Mouse (Mus musculus) MEL (cell line): ENCODE measurements around the gene Rdh13. TPM values are rescaled to one million over a fixed set of nuclear protein-coding genes. Genes with fewer than 3 reads are reported as not detected.

ENCODE experiments used
- DNase-seq: peaks from one replicate; pipeline ENCODE4 v3.0.0; 2011; ENCODE audit warnings: low read depth, low spot score
- H3K27ac ChIP-seq: 2 replicates; pipeline ENCODE4 v1.5.1; 2012; ENCODE audit warnings: low read depth, mild to moderate bottlenecking, control low read depth, low read length, moderate library complexity; ENCODE audit not compliant: control insufficient read depth
- H3K27me3 ChIP-seq, 2 experiments: fragments of 150-350 bp in 1 of 2; sonication (generic) in 1 of 2; 2 replicates each; pipeline ENCODE4 v1.6.1; 2012; ENCODE audit warnings: low read length in 2 of 2, mild to moderate bottlenecking in 2 of 2, improper control_type of control experiment in 1 of 2, moderate library complexity in 1 of 2; ENCODE audit not compliant: insufficient read depth in 2 of 2, control insufficient read depth in 1 of 2
- H3K36me3 ChIP-seq, 2 experiments: 2 replicates each; pipeline ENCODE4 v1.6.1; 2012 to 2014; ENCODE audit warnings: low read length in 2 of 2, improper control_type of control experiment in 1 of 2, inconsistent platforms in 1 of 2, mild to moderate bottlenecking in 1 of 2; ENCODE audit not compliant: insufficient read depth in 2 of 2, control insufficient read depth in 1 of 2
- H3K4me1 ChIP-seq, 2 experiments: fragments of 150-350 bp in 1 of 2; sonication (generic) in 1 of 2; 2 replicates each; pipeline ENCODE4 v1.6.1; 2012; ENCODE audit warnings: low read length in 2 of 2, improper control_type of control experiment in 1 of 2, mild to moderate bottlenecking in 1 of 2; ENCODE audit not compliant: insufficient read depth in 2 of 2, control insufficient read depth in 1 of 2
- H3K4me3 ChIP-seq, 2 experiments: fragments of 150-350 bp in 1 of 2; sonication (generic) in 1 of 2; 2 replicates each; pipeline ENCODE4 v1.5.1; 2012; ENCODE audit warnings: low read depth in 2 of 2, low read length in 2 of 2, mild to moderate bottlenecking in 2 of 2, moderate library complexity in 2 of 2, control low read depth in 1 of 2, improper control_type of control experiment in 1 of 2; ENCODE audit not compliant: control insufficient read depth in 1 of 2, insufficient read depth in 1 of 2
- H3K79me2 ChIP-seq: 2 replicates; pipeline ENCODE4 v1.6.1; 2012; ENCODE audit warnings: mild to moderate bottlenecking, low read length, moderate library complexity; ENCODE audit not compliant: control insufficient read depth, poor library complexity, insufficient read depth
- H3K9ac ChIP-seq: 2 replicates; pipeline ENCODE4 v1.6.1; 2012; ENCODE audit warnings: low read depth, mild to moderate bottlenecking, control low read depth, low read length, moderate library complexity; ENCODE audit not compliant: control insufficient read depth, poor library complexity, severe bottlenecking
- H3K9me3 ChIP-seq: fragments of 150-350 bp; sonication (generic); replicated peaks from 2 replicates; pipeline ENCODE4 v1.6.1; 2012; ENCODE audit warnings: mild to moderate bottlenecking, low read length, improper control_type of control experiment, moderate library complexity; ENCODE audit not compliant: insufficient read depth
- CHD1 ChIP-seq: IDR thresholded peaks from 2 replicates; pipeline ENCODE4 v1.6.1; 2012; ENCODE audit warnings: low read depth, mild to moderate bottlenecking, inconsistent platforms, low read length, improper control_type of control experiment
- CTCF ChIP-seq, 3 experiments: IDR thresholded peaks in 2 of 3; conservative IDR thresholded peaks in 1 of 3; 2 replicates each; pipeline ENCODE4 v1.5.1; 2011 to 2012; ENCODE audit warnings: low read length in 3 of 3, low read depth in 2 of 3, mild to moderate bottlenecking in 2 of 3, improper control_type of control experiment in 1 of 3, inconsistent platforms in 1 of 3, mixed read lengths in 1 of 3, moderate library complexity in 1 of 3; ENCODE audit not compliant: control insufficient read depth in 1 of 3, insufficient read depth in 1 of 3, poor library complexity in 1 of 3, severe bottlenecking in 1 of 3
- ETS1 ChIP-seq: IDR thresholded peaks from 2 replicates; pipeline ENCODE4 v1.6.1; 2012; ENCODE audit warnings: low read depth, mild to moderate bottlenecking, inconsistent platforms, low read length, improper control_type of control experiment, moderate library complexity
- GABPA ChIP-seq: IDR thresholded peaks from 2 replicates; pipeline ENCODE4 v1.6.1; 2012; ENCODE audit warnings: low read depth, mild to moderate bottlenecking, inconsistent platforms, low read length, improper control_type of control experiment, moderate library complexity
- KAT2A ChIP-seq: conservative IDR thresholded peaks from 2 replicates; pipeline ENCODE4 v1.6.1; 2012; ENCODE audit warnings: low read depth, low read length, improper control_type of control experiment, inconsistent platforms
- MAFK ChIP-seq: IDR thresholded peaks from 2 replicates; pipeline ENCODE4 v1.6.1; 2011; ENCODE audit warnings: low read depth, mild to moderate bottlenecking, low read length, improper control_type of control experiment, borderline replicate concordance
- MAX ChIP-seq: IDR thresholded peaks from 2 replicates; pipeline ENCODE4 v1.6.1; 2011; ENCODE audit warnings: low read length, improper control_type of control experiment
- MAZ ChIP-seq: IDR thresholded peaks from 2 replicates; pipeline ENCODE4 v1.6.1; 2012; ENCODE audit warnings: low read depth, mild to moderate bottlenecking, inconsistent platforms, low read length, improper control_type of control experiment
- MEF2A ChIP-seq: IDR thresholded peaks from 2 replicates; pipeline ENCODE4 v1.6.1; 2014; ENCODE audit warnings: low read depth, mild to moderate bottlenecking, inconsistent platforms, low read length, improper control_type of control experiment; ENCODE audit not compliant: poor library complexity, insufficient replicate concordance, severe bottlenecking; ENCODE audit errors: extremely low read depth
- MYB ChIP-seq: IDR thresholded peaks from 2 replicates; pipeline ENCODE4 v1.6.1; 2011; ENCODE audit warnings: mild to moderate bottlenecking, low read depth, low read length, improper control_type of control experiment
- MYC ChIP-seq: IDR thresholded peaks from 2 replicates; pipeline ENCODE4 v1.6.1; 2011; ENCODE audit warnings: low read depth, mild to moderate bottlenecking, low read length, improper control_type of control experiment, moderate library complexity
- POLR2AphosphoS5 ChIP-seq: IDR thresholded peaks from 2 replicates; pipeline ENCODE4 v1.6.1; 2012; ENCODE audit warnings: low read depth, borderline replicate concordance, mild to moderate bottlenecking, inconsistent platforms, low read length, moderate library complexity, mixed read lengths
- RAD21 ChIP-seq: IDR thresholded peaks from 2 replicates; pipeline ENCODE4 v1.6.1; 2011; ENCODE audit warnings: mild to moderate bottlenecking, low read depth, low read length, improper control_type of control experiment
- SMC3 ChIP-seq: IDR thresholded peaks from 2 replicates; pipeline ENCODE4 v1.6.1; 2011; ENCODE audit warnings: low read depth, low read length, improper control_type of control experiment
- TBP ChIP-seq: IDR thresholded peaks from 2 replicates; pipeline ENCODE4 v1.8.0; 2011; ENCODE audit warnings: low read depth, low read length, improper control_type of control experiment
- UBTF ChIP-seq: IDR thresholded peaks from 2 replicates; pipeline ENCODE4 v1.6.1; 2012; ENCODE audit warnings: low read depth, mild to moderate bottlenecking, inconsistent platforms, low read length, improper control_type of control experiment, moderate library complexity, borderline replicate concordance; ENCODE audit not compliant: insufficient read depth
- USF1 ChIP-seq: IDR thresholded peaks from 2 replicates; pipeline ENCODE4 v1.6.1; 2014; ENCODE audit warnings: low read depth, mild to moderate bottlenecking, inconsistent platforms, low read length, improper control_type of control experiment, moderate library complexity
- USF2 ChIP-seq, 2 experiments: IDR thresholded peaks; 2 replicates each; pipeline ENCODE4 v1.6.1; 2011 to 2012; ENCODE audit warnings: improper control_type of control experiment in 2 of 2, low read length in 2 of 2, borderline replicate concordance in 1 of 2, inconsistent platforms in 1 of 2, low read depth in 1 of 2, mild to moderate bottlenecking in 1 of 2; ENCODE audit not compliant: insufficient read depth in 1 of 2
- ZKSCAN1 ChIP-seq: IDR thresholded peaks from 2 replicates; pipeline ENCODE4 v1.6.1; 2012; ENCODE audit warnings: low read depth, mild to moderate bottlenecking, inconsistent platforms, low read length, improper control_type of control experiment, moderate library complexity
- ZMIZ1 ChIP-seq: IDR thresholded peaks from 2 replicates; pipeline ENCODE4 v1.6.1; 2012; ENCODE audit warnings: low read depth, mild to moderate bottlenecking, inconsistent platforms, low read length, improper control_type of control experiment, moderate library complexity
- ZNF384 ChIP-seq: IDR thresholded peaks from 2 replicates; pipeline ENCODE4 v1.6.1; 2012; ENCODE audit warnings: low read depth, mild to moderate bottlenecking, inconsistent platforms, low read length, improper control_type of control experiment
- polyA plus RNA-seq, 2 experiments: library from polyadenylated mRNA; stranded (reverse) in 1 of 2; unstranded in 1 of 2; fragments of >175 nt in 1 of 2; fragments of >200 nt in 1 of 2; gene quantifications; 2 replicates each; pipeline versions ENCODE4 v1.2.1 to v1.2.4; 2012; ENCODE audit warnings: low replicate concordance in 2 of 2, low read depth in 1 of 2; ENCODE audit not compliant: insufficient read length in 2 of 2, insufficient read depth in 1 of 2, missing spikeins in 1 of 2
- total RNA-seq: library from RNA; depleted of rRNA; stranded (reverse); fragments of 300-350 nt; gene quantifications from 2 replicates; pipeline ENCODE4 v1.2.3, GENCODE M21; 2012

The Rdh13 gene
- total and polyA plus RNA-seq, 3 experiments, result 24.0 to 46.4 TPM; not detected in 1

DNA sequence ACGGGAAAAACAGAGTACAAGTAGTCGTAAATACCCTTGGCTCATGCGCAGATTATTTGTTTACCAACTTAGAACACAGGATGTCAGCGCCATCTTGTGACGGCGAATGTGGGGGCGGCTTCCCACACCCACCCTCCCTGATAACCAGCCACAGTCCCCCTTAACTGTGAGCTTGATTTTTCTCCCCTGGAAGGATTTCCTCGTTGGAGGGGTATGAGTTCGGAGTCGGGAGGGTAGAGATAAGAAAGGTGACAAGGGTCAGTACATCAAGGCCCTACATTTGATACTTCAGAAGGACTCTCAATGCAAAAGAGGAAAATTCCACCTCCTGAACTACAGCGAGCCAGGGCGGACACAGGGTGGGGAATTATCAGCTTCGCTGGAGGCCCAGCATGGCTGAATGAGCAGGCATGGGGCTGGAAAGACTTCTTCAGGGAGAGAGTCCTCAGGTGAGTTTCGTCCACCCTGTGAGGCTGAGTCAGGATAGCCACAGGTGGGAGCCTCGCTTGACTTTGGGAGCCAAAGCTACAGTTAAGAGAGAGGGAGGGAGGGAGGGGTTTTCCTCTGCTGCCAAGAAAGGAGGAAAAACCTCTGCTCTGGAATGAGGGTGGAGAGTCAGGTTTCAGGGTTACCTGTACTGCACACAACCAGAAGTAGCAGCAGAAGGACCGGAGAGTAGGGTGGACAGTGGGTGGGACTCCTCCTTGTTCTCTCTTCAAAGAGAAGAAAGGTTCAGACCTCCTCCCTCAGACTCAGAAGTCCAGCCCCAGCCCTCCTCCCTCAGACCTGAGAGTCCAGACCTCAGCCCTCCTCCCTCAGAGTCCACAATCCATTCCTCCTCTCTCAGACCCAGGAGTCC, 15.4 kb upstream of the Rdh13 start, which contains the start of gene Eps8l1:
Eps8l1 (plus strand) TSS at position 99 of the 859 bp plus-strand sequence.
- H3K27me3 ChIP-seq, result no peaks in the 10 kb centered on the region
- peak; percentile 32 for DNase-seq
- H3K36me3 ChIP-seq, result no peaks in the 10 kb centered on the region
- no peak for TF ChIP-seq ZNF384
- no peak for TF ChIP-seq MYC
- no peak for TF ChIP-seq MEF2A
- no peak for TF ChIP-seq ZMIZ1
- TF ChIP-seq CHD1, result no peak
- no peak for TF ChIP-seq TBP
- TF ChIP-seq ETS1, result no peak
- no peak for TF ChIP-seq POLR2AphosphoS5
- peaks cover 0 to 5% of the 10 kb centered on the region in 2 experiments; a peak in 2 of 4 replicates for H3K4me1 ChIP-seq
- no peak within 1 kb of the TSS for H3K9ac ChIP-seq
- no peak within 1 kb of the TSS for H3K4me3 ChIP-seq
- H3K9me3 ChIP-seq, result no peaks in the 10 kb centered on the region
- H3K79me2 ChIP-seq, result no peaks in the 10 kb centered on the region
- H3K27ac ChIP-seq, result no peak within 1 kb of the TSS

DNA sequence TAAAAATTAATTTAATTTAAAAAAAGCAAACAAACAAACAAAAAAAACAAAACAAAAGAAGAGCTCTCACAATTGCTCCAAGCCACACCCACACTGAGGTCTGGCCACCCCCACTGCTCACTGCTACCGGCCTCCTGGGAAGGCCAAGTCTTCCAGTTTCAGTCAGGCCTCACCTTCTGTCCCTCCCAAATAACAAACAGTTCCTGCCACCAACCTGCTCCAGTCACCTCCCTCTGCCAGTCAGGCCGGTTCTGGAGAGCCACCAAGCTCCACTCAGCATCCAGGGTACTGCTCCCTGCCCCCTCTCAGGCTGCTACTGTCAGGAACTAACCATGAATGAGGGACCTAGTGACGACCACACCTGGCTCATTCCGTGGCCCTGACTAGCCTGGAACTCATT, 7.2 kb upstream of the Rdh13 start:
- H3K4me3 ChIP-seq, result no peak overlapping the region
- no peak for DNase-seq
- H3K79me2 ChIP-seq, result no peaks in the 10 kb centered on the region
- H3K9ac ChIP-seq, result no peak overlapping the region
- TF ChIP-seq MAFK (no peak), ZKSCAN1 (no peak), USF2 (IDR thresholded peaks at IDR 0.05; ENCODE audit: borderline replicate concordance in 1 of 2, insufficient read depth in 1 of 2, low read depth in 1 of 2, low read length in 2 of 2) (no peak), KAT2A (no peak), MAX (no peak), UBTF (no peak), GABPA (no peak), MYB (no peak), USF1 (no peak), RAD21 (no peak), ZNF384 (no peak), TBP (no peak), ETS1 (no peak), MAZ (no peak), SMC3 (no peak), CTCF (IDR thresholded peaks at IDR 0.05 in 2 of 3, conservative IDR thresholded peaks at IDR 0.05 in 1 of 3; ENCODE audit: control insufficient read depth in 1 of 3, insufficient read depth in 1 of 3, low read depth in 2 of 3, low read length in 3 of 3, poor library complexity in 1 of 3, severe bottlenecking in 1 of 3) (no peak)
- no peaks in the 10 kb centered on the region; a peak in 1 of 4 replicates for H3K27me3 ChIP-seq
- H3K36me3 ChIP-seq, result peaks cover 0 to 3% of the 10 kb centered on the region in 2 experiments; a peak in 2 of 4 replicates
- no peaks in the 10 kb centered on the region for H3K9me3 ChIP-seq
- peaks cover 0 to 2% of the 10 kb centered on the region in 2 experiments; a peak in 1 of 4 replicates for H3K4me1 ChIP-seq
- H3K27ac ChIP-seq, result no peak overlapping the region
